Mouse (Mus musculus) hindbrain, embryonic 15.5 days (tissue): ENCODE results near the gene Psmd3. TPM values are rescaled to one million over a fixed set of nuclear protein-coding genes. Genes with fewer than 3 reads are reported as not detected.
A peak's percentile ranks its signal among the peaks of the same experiment; 100 is the strongest.

Experiments
- ATAC-seq: fragments of 200-750 bp; cut with Nextera tagmentation; 2 replicates; pipeline ENCODE4 v1.8.0; 2017; ENCODE audit warnings: low read depth, moderate number of reproducible peaks, moderate TSS enrichment; ENCODE audit not compliant: low FRiP score
- H3K27ac ChIP-seq: fragments of 300-500 bp; sonication (generic); replicated peaks from 2 replicates; pipeline ENCODE4 v1.5.1; 2015; ENCODE audit warnings: mild to moderate bottlenecking, inconsistent platforms
- H3K27me3 ChIP-seq: fragments of 300-500 bp; sonication (generic); 2 replicates; pipeline ENCODE4 v1.6.1; 2015; ENCODE audit warnings: control low read depth, inconsistent platforms
- H3K36me3 ChIP-seq: fragments of 300-500 bp; sonication (generic); 2 replicates; pipeline ENCODE4 v1.6.1; 2015; ENCODE audit warnings: control low read depth, inconsistent platforms
- H3K4me1 ChIP-seq: fragments of 300-500 bp; sonication (generic); replicated peaks from 2 replicates; pipeline ENCODE4 v1.6.1; 2015; ENCODE audit warnings: control low read depth, inconsistent platforms
- H3K4me2 ChIP-seq: fragments of 300-500 bp; sonication (generic); 2 replicates; pipeline ENCODE4 v1.6.1; 2015; ENCODE audit warnings: moderate library complexity, mild to moderate bottlenecking, inconsistent platforms
- H3K4me3 ChIP-seq: fragments of 300-500 bp; sonication (generic); 2 replicates; pipeline ENCODE4 v1.5.1; 2015; ENCODE audit warnings: mild to moderate bottlenecking, inconsistent platforms
- H3K9ac ChIP-seq: fragments of 300-500 bp; sonication (generic); 2 replicates; pipeline ENCODE4 v1.6.1; 2015; ENCODE audit warnings: inconsistent platforms
- H3K9me3 ChIP-seq: fragments of 300-500 bp; sonication (generic); 2 replicates; pipeline ENCODE4 v1.6.1; 2016; ENCODE audit warnings: control low read depth, inconsistent platforms
- WGBS: fragments of 180-500 bp; shearing (Covaris S2); methylation state at CpG from one replicate; pipeline ENCODE4 v1.1.7; 2015; 5-methylcytosine and 5-hydroxymethylcytosine counted together
- polyA plus RNA-seq: library from polyadenylated mRNA; unstranded; fragments of >200 nt; fragmentation: Nextera tagmentation; extraction: Ambion mirVana; gene quantifications from 2 replicates; pipeline ENCODE4 v1.2.1, GENCODE M21; 2015

The Psmd3 gene
- polyA plus RNA-seq, 1 experiment from 2014 or later = 204 TPM

DNA sequence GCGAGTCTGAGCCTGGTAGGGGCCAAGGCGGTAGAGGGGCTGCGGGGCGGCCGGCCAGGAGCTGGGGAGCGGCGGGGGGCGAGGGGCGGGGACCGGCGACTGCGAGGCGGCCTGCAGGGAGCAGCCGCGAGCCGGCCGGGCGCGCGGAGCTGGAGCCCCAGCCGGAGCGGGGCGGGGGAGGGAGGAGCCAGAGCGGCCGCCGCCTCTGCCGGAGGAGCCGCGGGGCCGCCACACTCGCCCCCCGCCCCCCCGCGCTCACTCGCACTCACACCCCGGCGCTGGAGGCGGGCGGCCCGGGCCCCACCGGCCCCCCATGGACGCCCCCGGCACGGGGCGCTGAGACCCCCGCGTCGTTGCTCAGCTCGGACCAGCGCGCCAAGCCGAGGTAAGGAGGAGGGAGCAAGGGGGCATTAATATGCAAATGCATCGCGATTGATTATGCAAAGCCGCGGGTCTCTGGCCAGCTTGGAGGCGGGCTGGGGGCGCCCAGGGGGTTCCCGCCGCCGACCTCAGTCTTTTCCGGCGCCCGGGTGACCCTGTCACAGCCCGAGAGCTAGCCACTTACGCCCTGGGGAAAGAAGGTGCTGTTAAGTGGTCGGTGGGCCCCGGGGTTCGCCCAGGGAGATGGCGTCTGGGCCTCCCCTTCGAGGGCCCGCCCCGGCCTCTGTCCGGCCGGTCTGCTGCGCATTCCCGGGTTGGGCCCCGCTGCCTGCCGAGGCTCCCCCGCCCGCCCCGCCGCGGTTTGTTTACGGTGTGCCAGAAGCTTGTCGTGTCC, 59.5 kb downstream of the Psmd3 start:
- Histone ChIP-seq H3K4me2 (peak overlapping the region; percentile 93), H3K9me3 (no peaks in the 10 kb centered on the region), H3K27ac (peak overlapping the region; percentile 99), H3K36me3 (no peaks in the 10 kb centered on the region), H3K4me3 (peak overlapping the region; percentile 89), H3K27me3 (no peaks in the 10 kb centered on the region), H3K9ac (peak overlapping the region; percentile 98), H3K4me1 (peaks cover 74% of the 10 kb centered on the region)
- peak; percentile 64 for ATAC-seq
- WGBS = 2% methylated on average over 78 of the region's 86 CpGs

DNA sequence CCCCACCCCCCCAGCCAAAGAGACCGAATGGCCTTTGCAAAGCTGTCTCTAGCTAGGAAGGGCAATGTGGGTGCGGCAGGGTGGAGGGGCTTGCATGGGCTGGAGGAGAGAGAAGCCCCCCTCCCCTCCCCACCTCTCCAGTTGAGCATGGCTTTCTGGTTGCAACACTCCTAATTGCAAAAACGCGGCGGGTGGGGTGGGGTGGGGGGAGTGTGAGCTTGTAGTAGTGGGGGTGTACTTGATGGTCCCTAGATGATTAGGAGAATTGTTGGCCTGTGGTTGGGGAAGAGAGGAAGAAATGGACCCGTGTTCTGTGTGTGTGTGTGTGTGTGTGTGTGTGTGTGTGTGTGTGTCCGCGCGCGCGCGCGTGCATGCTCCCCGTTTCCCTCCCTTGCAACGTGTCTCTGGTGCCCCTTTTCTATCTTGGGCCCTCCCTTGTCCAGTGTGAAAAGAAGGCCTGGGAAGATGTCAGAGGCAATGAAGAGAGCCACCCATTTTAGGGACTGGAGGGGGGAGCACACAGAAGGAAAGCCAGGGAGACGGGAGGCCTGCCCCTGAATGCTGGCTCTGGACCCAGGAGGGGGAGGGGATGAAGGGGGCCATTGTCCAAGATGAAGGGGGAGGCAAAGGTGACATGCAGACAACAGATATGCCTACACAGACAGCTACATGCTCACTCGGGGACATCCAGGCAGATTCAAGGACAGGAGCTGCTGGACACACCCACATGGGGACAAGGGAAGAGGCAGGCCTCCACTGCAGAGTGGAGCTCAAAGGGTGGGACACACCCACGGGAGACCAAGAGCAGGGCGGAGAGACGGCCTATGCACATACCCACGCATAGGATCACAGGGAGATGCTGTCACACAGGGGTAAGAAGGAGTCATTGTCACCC, 60.3 kb downstream of the Psmd3 start:
- peak overlapping the region; percentile 98 for H3K9ac ChIP-seq
- H3K4me1 ChIP-seq = peaks cover 81% of the 10 kb centered on the region
- peak overlapping the region; percentile 89 for H3K4me3 ChIP-seq
- peak; percentile 19; the same call in 1 of the 2 replicates for ATAC-seq
- H3K27me3 ChIP-seq = no peaks in the 10 kb centered on the region
- H3K9me3 ChIP-seq = no peaks in the 10 kb centered on the region
- H3K36me3 ChIP-seq = no peaks in the 10 kb centered on the region
- 1% methylated on average over 11 of the region's 21 CpGs for WGBS
- peak overlapping the region; percentile 93 for H3K4me2 ChIP-seq
- H3K27ac ChIP-seq = peak overlapping the region; percentile 99

DNA sequence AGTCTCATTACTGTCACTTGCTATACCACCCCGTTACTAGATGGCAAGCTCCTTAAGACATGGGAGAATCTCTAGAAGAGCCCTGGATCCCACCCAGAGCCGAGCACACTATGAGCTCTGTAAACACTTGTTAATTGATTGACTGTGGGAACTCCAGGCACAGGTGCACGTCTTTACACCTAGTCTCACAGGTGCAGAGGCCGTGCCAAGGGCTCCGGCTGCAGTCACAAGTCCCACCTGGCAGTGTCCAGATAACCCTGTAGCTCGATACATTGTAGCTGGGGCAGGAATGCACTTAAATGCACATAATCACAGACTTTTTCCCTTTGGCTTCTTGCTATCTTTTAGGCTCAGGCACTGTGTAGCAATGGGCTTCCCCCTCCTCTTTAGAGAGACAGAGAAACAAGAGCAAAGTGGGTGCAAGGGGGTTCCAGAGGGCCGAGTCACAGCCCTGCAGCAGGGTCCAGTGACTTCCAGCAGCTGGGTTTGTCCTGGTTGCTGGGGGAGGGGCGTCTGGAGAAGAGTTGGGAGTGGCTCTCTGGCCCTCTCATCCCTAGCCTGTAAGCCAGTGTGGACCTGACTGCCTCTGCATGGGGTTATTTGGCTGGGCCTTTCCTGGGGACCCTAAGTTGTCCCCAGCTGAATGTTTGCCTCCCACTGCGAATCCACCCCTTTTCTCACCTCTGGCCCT, 61.4 kb downstream of the Psmd3 start:
- Histone ChIP-seq H3K4me1 (peaks cover 82% of the 10 kb centered on the region), H3K9ac (peak overlapping the region; percentile 98), H3K4me2 (peak overlapping the region; percentile 93), H3K9me3 (no peaks in the 10 kb centered on the region), H3K4me3 (peak overlapping the region; percentile 89), H3K27me3 (no peaks in the 10 kb centered on the region), H3K36me3 (no peaks in the 10 kb centered on the region), H3K27ac (peak overlapping the region; percentile 99)
- ATAC-seq = no peak
- WGBS = 3% methylated on average over 9 of the region's 9 CpGs

DNA sequence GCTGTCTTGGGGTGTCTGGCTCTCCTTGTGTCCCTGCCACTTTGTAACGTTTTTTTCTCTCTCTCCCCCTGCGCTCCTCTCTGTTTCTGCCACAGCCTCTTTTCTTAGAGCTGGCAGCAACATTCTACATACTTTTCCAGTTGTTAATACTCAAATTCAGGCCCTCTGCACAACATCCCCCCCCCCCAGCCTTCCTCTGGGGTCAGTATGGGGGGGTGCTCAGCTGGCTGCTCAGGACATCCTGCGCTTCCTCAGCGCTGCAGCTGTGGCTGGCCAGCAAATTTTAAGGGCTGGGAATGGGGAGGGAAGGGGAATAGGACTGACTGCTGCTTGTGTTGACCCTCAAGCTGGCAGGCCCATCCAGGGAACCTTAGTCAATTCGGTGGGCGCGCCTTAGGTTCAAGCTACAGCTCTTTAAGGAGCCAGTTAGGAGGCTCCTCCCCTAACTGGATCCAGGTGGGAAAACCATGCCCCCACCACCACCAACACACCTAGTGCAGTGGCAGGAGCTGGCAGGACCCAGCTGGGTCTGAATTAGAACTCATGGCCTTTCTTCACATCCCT, 62.2 kb downstream of the Psmd3 start:
- Histone ChIP-seq H3K9ac (peak overlapping the region; percentile 98), H3K27me3 (no peaks in the 10 kb centered on the region), H3K4me3 (peak overlapping the region; percentile 89), H3K4me1 (peaks cover 83% of the 10 kb centered on the region), H3K4me2 (peak overlapping the region; percentile 93), H3K27ac (peak overlapping the region; percentile 99), H3K9me3 (no peaks in the 10 kb centered on the region), H3K36me3 (no peaks in the 10 kb centered on the region)
- ATAC-seq = no peak
- 33% methylated on average over 7 of the region's 7 CpGs for WGBS

Other genes starting within 250 kb of the Psmd3 start
- 246 and 250 TPM in 2 replicates for gene Mien1, start 243.6 kb upstream of the Psmd3 start, polyA plus RNA-seq
- gene Grb7, start 236.2 kb upstream of the Psmd3 start, polyA plus RNA-seq = 1.1 and 1.3 TPM in 2 replicates
- gene Ikzf3, start 136.5 kb upstream of the Psmd3 start, polyA plus RNA-seq = 0.29 TPM in 1 of 2 replicates, not detected in the other
- 0.13 and 0.25 TPM in 2 replicates for gene Zpbp2, start 131.5 kb upstream of the Psmd3 start, polyA plus RNA-seq
- 103 and 108 TPM in 2 replicates for gene Ormdl3, start 95.2 kb upstream of the Psmd3 start, polyA plus RNA-seq
- gene Lrrc3c, start 84.3 kb upstream of the Psmd3 start, polyA plus RNA-seq = not detected in 2 replicates
- gene Gm12355, start 56.9 kb upstream of the Psmd3 start, polyA plus RNA-seq = 0.48 and 0.54 TPM in 2 replicates
- not detected in 2 replicates for gene Gsdma3, start 56.2 kb upstream of the Psmd3 start, polyA plus RNA-seq
- gene Gsdma2, start 35.8 kb upstream of the Psmd3 start, polyA plus RNA-seq = not detected in 2 replicates
- gene Gsdma, start 18.2 kb upstream of the Psmd3 start, polyA plus RNA-seq = 0.09 TPM in 1 of 2 replicates, not detected in the other
- not detected in 2 replicates for gene Csf3, start 18.7 kb downstream of the Psmd3 start, polyA plus RNA-seq
- gene Med24, start 46.9 kb downstream of the Psmd3 start, polyA plus RNA-seq = 67.0 and 70.3 TPM in 2 replicates
- 136 and 138 TPM in 2 replicates for gene Thra, start 58.1 kb downstream of the Psmd3 start, polyA plus RNA-seq
- 3.9 and 4.3 TPM in 2 replicates for gene Nr1d1, start 92.8 kb downstream of the Psmd3 start, polyA plus RNA-seq
- gene Msl1, start 113.0 kb downstream of the Psmd3 start, polyA plus RNA-seq = 31.7 and 33.1 TPM in 2 replicates
- 49.4 and 54.2 TPM in 2 replicates for gene Casc3, start 122.4 kb downstream of the Psmd3 start, polyA plus RNA-seq
- gene Rapgefl1, start 154.2 kb downstream of the Psmd3 start, polyA plus RNA-seq = 10.5 and 13.1 TPM in 2 replicates
- 4.4 and 4.5 TPM in 2 replicates for gene Wipf2, start 181.1 kb downstream of the Psmd3 start, polyA plus RNA-seq
- 5.5 and 6.0 TPM in 2 replicates for gene Cdc6, start 225.2 kb downstream of the Psmd3 start, polyA plus RNA-seq
- 11.4 and 16.8 TPM in 2 replicates for gene Rara, start 245.3 kb downstream of the Psmd3 start, polyA plus RNA-seq